Mouse (Mus musculus) gastrocnemius, adult 8-10 months (tissue): ENCODE measurements around the gene Rapgef4. TPM values are rescaled to one million over a fixed set of nuclear protein-coding genes. Genes with fewer than 3 reads are reported as not detected.
"Not testable (repeated sequence)": the region's sequence is repeated elsewhere in the genome, so short reads cannot be mapped to it uniquely, and the experiment has no call there.

ENCODE experiments used
- DNase-seq, 2 experiments: peaks; one replicate each; pipeline ENCODE4 v3.0.0; 2022; ENCODE audit warnings: low spot score in 2 of 2
- total RNA-seq, 4 experiments: library from RNA; stranded (reverse); gene quantifications; 2 replicates each; pipeline ENCODE4 v1.2.4; 2022

The Rapgef4 gene
- total RNA-seq, 4 experiments from 2014 or later = 0.74 to 2.7 (median 2.0) TPM

- DNase-seq = no peak
These were observed 45.5 kb downstream of the Rapgef4 start for GRCm38 (mm10) chr2:72026506-72026905.

- DNase-seq = no peak
These were observed 48.0 kb downstream of the Rapgef4 start for GRCm38 (mm10) chr2:72029081-72029480.

- no peak for DNase-seq
These were observed 48.6 kb downstream of the Rapgef4 start for GRCm38 (mm10) chr2:72029586-72030144.

DNA sequence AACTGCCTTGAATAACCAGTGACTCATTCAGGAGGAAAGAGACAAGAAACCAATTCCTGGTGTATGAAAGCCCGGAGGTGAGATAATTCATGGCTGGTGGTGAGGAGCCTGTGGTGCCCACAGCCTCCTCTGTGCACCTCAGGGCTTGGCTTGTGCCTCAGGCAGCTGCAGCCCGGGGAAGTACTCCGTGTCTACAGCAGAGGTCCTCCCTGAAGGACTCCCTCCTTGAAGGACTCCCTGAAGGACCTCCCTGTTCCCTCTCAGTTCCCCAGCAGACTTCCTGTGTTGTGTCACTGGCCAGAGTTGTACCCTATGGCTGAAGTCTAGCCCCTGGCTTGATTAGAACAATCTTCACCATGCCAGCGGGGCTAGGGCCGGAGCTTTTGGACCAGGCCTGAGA, 50.7 kb downstream of the Rapgef4 start:
- no peak for DNase-seq

DNA sequence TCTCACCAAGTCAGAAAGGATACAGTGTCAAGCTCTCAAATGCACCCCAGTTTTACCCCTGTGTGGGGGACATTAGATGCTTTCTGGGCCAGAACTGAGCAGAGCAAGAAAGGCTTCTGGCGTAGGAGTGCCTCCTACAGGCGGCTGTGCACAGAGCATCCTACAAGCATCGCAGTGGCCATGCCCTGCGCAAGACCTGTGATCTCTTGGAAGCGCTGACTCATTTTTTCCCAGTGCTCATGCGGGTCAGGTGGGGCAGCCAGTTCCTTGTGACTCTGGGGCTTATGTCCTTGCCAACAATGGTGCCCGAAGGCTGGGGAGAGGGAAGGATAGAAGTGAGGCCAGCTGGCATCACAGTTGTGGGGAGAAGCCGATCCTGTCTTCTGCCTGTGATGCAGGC, 54.6 kb downstream of the Rapgef4 start:
- no peak for DNase-seq

DNA sequence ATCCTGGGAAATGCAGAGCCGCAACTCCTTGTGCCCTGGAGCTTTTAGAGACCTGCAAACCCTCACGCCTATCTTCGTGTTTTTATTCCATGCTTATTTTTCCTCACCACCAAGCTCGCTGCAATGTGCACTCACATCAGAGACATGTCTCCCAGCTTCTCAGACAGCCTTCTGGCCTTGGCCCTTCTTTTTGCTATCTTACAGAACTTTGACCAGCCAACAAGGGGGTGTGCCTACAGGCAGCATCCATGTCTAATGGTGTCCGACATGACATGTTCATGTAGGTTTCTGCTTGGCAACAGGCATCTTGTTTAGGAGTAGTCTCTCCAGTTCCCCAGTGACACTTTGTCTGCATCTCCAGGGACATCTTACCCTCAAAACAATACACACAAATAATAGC, 56.3 kb downstream of the Rapgef4 start:
- DNase-seq = no peak

GRCm38 (mm10) chr2:72038235-72038634, 57.2 kb downstream of the Rapgef4 start:
- DNase-seq = peak; percentile 67 to 70

DNA sequence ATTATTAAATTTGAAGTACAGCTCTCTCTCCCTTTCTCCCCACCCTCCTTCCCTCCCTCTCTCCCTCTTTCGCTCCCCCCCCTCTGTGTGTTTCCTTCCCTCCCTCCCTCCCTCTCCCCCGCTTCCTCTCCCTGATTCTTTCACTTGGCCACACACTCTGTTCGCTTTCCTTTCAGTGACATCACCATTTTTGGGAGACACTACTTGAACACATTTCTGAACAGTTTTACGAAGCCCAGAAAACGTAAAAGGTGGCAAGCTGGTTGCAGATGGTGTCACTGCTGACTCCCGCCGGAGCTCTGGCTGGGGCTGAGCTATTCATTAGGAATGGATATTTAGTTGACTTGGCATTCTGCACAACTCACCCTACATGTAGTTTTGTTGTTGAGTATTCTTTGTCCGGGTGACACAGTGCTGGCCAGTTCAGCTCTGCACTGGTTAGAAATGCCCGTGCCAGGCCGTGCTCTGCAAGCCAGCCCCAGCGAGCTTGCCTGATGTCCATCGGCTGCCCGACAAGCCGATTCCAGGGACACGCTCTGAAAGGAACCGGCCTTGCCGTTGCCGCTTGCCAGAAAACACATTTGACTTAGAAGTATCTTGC, 57.7 kb downstream of the Rapgef4 start:
- peak; percentile 15 to 20 for DNase-seq

- DNase-seq = no peak
These were observed 58.5 kb downstream of the Rapgef4 start for GRCm38 (mm10) chr2:72039522-72040045.

DNA sequence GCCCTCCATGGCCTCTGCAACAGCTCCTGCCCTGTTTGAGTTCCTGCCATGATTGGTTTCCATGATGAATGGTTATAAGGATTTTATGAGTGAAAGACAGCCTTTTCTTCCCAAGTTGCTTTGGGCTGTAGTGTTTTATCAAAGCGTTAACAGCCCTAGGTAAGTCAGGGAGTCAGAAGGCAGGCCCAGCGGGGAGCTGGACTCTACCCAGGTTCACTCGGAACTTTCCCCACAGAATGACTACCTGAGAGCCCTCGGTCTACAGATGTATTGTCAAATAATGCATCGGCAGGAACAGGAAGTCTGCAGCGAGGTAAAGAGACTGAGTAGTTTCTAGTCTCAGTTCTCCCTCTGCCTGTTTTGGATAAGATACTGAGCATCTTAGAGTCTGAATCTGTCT, 60.0 kb downstream of the Rapgef4 start:
- DNase-seq = no peak

DNA sequence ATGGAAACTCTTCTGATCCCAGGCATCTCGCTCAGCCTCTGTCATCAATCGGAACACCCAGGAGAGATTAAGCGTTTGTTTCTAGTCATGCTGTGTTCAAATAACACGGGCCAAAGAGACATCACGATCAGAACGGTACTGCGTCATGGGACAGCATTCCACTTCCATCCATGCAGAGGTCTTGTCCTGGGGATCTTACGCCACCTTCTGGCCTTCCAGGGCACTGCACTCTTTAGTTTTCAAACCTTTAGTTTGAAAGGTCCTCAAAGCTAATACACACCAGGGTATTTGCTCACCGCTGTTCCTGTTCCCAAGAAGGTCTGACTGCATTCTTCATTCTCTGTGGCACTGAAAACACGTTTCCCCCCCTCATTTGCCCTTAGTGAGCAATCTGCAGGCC, 61.1 kb downstream of the Rapgef4 start:
- DNase-seq = no peak

- no peak for DNase-seq
These were observed 63.2 kb downstream of the Rapgef4 start for GRCm38 (mm10) chr2:72044191-72044590.

GRCm38 (mm10) chr2:72045024-72045423, 64.0 kb downstream of the Rapgef4 start:
- DNase-seq = no peak

DNA sequence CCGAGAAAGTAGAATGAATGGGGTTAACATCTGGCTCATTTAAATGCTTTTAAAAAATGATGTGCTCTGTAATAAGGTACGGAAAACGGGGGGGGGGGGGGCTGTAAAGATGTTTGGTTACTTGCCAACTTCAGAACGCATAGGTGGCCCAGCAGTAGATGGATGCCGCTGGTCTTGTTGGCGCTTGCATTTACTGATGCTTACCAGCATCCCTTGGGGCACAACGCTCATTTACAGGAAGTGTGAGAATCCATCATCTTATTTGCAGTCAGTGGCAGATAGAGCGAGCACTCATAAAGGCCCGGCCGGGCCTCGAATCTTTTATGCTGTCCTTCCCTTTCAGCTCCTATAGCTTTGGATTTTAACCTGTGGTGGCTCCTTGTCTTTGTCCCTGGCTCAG, 64.6 kb downstream of the Rapgef4 start:
- no peak for DNase-seq

DNA sequence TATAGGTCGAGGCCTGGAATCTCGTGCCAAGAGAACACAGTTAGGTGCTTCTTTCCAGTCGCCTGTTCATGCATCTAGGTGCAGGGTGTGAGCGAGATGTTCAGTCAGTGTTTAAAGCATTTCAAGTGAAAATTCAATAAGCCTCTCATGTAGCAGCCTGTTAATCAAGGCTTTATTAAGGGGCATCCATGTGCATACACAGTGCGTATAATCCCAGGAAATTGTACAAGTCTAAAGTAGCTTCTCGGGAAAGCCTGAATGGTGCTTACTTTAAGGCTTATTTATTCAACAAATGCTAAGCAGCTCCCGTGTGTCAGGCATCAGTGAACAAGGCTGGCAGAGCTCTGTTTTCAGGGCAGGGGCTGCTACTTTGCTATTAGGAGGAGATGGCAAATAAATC, 69.4 kb downstream of the Rapgef4 start:
- DNase-seq = no peak

- DNase-seq = no peak
These were observed 73.2 kb downstream of the Rapgef4 start for GRCm38 (mm10) chr2:72054280-72054679.

DNA sequence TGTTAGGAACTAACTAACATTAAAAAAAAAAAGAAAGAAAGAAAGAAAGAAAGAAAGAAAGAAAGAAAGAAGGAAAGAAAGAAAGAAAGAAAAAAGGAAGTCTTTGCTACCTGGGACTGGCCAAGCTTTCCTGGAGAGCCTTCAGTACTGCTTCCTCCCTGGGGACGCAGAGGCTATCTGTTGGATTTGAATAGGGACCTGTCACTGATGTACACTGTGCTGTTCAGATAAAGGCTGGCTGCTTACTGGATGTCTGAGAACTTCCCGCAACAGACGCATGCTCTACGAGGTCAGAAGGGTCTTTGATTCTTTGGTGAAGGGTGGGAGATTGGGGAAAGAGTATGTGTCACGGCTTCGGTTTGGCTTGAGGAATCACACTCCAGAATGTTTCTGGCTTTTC, 73.7 kb downstream of the Rapgef4 start:
- DNase-seq = no peak

- DNase-seq = no peak
These were observed 74.4 kb downstream of the Rapgef4 start for GRCm38 (mm10) chr2:72055476-72055875.

DNA sequence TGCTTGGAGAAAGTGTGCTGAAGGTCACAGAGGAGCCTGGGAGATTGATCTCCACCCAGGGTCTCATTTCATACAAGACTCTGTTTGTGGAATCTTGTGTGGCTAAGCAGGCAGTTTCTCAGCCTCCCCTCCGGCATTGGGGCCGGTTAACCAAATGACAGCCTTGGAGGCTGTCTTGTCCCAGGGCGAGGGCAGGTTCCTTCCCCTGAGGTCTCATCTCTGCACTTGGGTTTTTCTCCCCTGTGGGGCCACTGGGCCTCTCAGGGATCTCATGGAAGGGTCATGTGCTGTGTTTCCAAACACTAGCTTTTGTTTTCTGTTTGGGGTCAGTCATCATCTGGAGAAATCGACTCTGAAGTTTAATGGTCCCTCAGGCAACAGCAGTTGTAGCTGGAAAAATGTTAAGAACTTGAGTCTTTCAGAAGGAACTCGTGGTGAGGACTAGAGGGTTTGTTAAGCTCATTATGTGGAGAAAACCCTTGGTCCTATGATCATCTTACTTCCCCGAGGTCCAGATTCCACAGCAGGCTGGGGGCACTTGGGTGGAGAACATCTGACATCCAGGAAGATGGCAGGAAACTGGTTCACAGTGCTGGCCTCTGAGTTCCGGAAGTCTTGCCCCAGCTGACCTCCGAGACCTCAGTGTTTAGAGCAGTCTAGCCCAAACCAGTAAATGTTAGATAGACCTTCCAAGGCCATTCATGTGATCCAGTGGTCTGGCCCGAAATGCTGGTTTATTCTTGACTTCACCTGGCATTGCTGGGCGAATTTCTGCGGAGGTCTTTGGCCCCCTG, 75.2 kb downstream of the Rapgef4 start:
- DNase-seq = no peak

GRCm38 (mm10) chr2:72062931-72063330, 81.9 kb downstream of the Rapgef4 start:
- DNase-seq = no peak

- no peak for DNase-seq
These were observed 87.5 kb downstream of the Rapgef4 start for GRCm38 (mm10) chr2:72068505-72068904.

DNA sequence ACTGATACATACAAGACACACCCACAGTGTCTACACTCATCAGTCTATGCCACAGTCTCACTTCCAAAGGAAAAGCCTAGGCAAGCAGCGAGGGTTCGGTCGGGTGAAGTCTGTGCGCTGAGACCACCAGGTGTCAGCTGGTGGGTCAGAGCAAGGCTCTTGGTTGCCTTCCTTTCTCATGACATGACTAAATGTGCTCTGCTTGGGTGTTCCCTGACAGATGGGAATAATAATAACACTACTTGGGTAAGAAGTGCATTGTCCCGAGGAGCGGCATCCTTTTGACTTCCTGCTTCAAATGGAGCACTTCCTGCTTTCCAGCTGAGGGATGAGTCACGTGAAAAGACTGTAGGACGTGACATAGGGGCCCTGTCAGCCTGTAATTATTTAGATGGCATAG, 89.0 kb downstream of the Rapgef4 start:
- no peak for DNase-seq

DNA sequence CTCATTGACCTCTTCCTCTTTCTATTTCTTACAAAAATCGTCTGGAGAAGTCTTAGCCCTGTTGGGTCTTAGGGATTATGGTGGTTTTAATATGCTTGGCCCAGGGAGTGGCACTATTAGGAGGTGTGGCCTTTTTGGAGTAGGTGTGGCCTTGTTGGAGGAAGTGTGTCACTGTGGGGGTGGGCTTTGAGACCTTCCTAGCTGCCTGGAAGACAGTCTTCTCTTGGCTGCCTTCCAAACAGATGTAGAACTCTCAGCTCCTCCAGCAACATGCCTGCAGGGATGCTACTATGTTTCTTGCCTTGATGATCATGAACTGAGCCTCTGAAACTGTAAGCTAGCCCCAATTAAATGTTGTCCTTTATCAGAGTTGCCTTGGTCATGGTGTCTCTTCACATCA, 92.1 kb downstream of the Rapgef4 start:
- not testable (repeated sequence) for DNase-seq
